In genomic region chr12:119454076-119454475, GRCm38 (mm10) we compare ENCODE assay signal across 22 mouse cellular contexts.
DNase-seq lines count a peak whose midpoint lies in the region; ATAC-seq lines count a peak whose summit lies in the region.
"Had no signal": no experiment of that assay in that cellular context is flagged by ENCODE, and none has a peak within 500 bp of the region (broad histone marks: within the 10 kb centered on the region; RNA-seq: fewer than 3 reads in every experiment).

No protein-coding gene starts in this region.

- H3K4me3 ChIP-seq in limb, embryonic 13.5 days, result no peak overlapping the region
- H3K4me3 ChIP-seq: embryonic facial prominence, embryonic 13.5 days; gastrocnemius, adult 2 months; hindbrain, embryonic 13.5 days; limb, embryonic 15.5 days; midbrain, embryonic 13.5 days; stomach, embryonic 15.5 days had no signal

- no peaks in the 10 kb centered on the region for H3K36me3 ChIP-seq in limb, embryonic 13.5 days
- H3K36me3 ChIP-seq: embryonic facial prominence, embryonic 13.5 days; hindbrain, embryonic 13.5 days; limb, embryonic 15.5 days; midbrain, embryonic 13.5 days; stomach, embryonic 15.5 days had no signal

- H3K4me1 ChIP-seq in limb, embryonic 13.5 days, result peaks cover 6% of the 10 kb centered on the region; the same call in 1 of the 2 replicates
- H3K4me1 ChIP-seq: embryonic facial prominence, embryonic 13.5 days; hindbrain, embryonic 13.5 days; limb, embryonic 15.5 days; midbrain, embryonic 13.5 days had no signal

- H3K9ac ChIP-seq in limb, embryonic 13.5 days, result no peak overlapping the region
- H3K9ac ChIP-seq: embryonic facial prominence, embryonic 13.5 days; hindbrain, embryonic 13.5 days; limb, embryonic 15.5 days; liver, embryonic 14.5 days; lung, embryonic 14.5 days; midbrain, embryonic 13.5 days; stomach, embryonic 15.5 days had no signal

- H3K27ac ChIP-seq in limb, embryonic 13.5 days, result no peak overlapping the region
- H3K27ac ChIP-seq: embryonic facial prominence, embryonic 13.5 days; gastrocnemius, adult 2 months; hindbrain, embryonic 13.5 days; kidney, postnatal 0 days; limb, embryonic 15.5 days; liver, embryonic 14.5 days; midbrain, embryonic 13.5 days; stomach, embryonic 15.5 days had no signal

- no peaks in the 10 kb centered on the region for H3K27me3 ChIP-seq in limb, embryonic 13.5 days
- H3K27me3 ChIP-seq: embryonic facial prominence, embryonic 13.5 days; hindbrain, embryonic 13.5 days; limb, embryonic 15.5 days; midbrain, embryonic 13.5 days; stomach, embryonic 15.5 days had no signal

- WGBS in limb, embryonic 13.5 days, result 4% methylated on average over 1 of the region's 1 CpGs

- ATAC-seq in limb, embryonic 13.5 days (ENCODE audit: low FRiP score, low read depth), result peak; percentile 80
- ATAC-seq in inflammation-experienced regulatory T-cells, adult 6 months, result no peak
- ATAC-seq: forebrain, embryonic 14.5 days; midbrain, embryonic 13.5 days had no signal

- no peak overlapping the region for H3K4me2 ChIP-seq in limb, embryonic 13.5 days (replicated peaks)
- H3K4me2 ChIP-seq: embryonic facial prominence, embryonic 13.5 days; hindbrain, embryonic 13.5 days; limb, embryonic 15.5 days; lung, embryonic 14.5 days; midbrain, embryonic 13.5 days; stomach, embryonic 15.5 days had no signal

- DNase-seq in layer of hippocampus, adult 9-11 months, result peak; percentile 10
- no peak for DNase-seq in layer of hippocampus, adult 9-10 months (ENCODE audit: low spot score)
- peak; percentile 15 to 28 for DNase-seq in right cerebral cortex, adult 2 months (ENCODE audit: low spot score in 2 of 2)
- DNase-seq in right cerebral cortex, postnatal 4 days, result no peak
- no peak for DNase-seq in cerebellum, postnatal 4 days (ENCODE audit: low spot score in 2 of 2)
- DNase-seq: adrenal gland, postnatal 14 days; cerebellum, adult 9-10 months; gastrocnemius, adult 2 months; kidney, adult 2 months; lung, embryonic 14.5 days; thymus, adult 18-20 months; thymus, postnatal 36 days had no signal

- H3K9me3 ChIP-seq in limb, embryonic 13.5 days, result no peaks in the 10 kb centered on the region
- H3K9me3 ChIP-seq: embryonic facial prominence, embryonic 13.5 days; hindbrain, embryonic 13.5 days; limb, embryonic 15.5 days; midbrain, embryonic 13.5 days; stomach, embryonic 15.5 days had no signal

Comparison
In these comparisons a context has a peak if more than half of its experiments do, and no peak if none do; other contexts are left out.
1. DNase-seq: peak in layer of hippocampus, adult 9-11 months (single experiment) and right cerebral cortex, adult 2 months (2 of 2); none in layer of hippocampus, adult 9-10 months (single experiment), right cerebral cortex, postnatal 4 days (single experiment) and cerebellum, postnatal 4 days (0 of 2).